Mouse (Mus musculus) c-Kit-positive CD71-positive TER-119-positive erythroid progenitor cells, embryonic 14.5 days (primary cell): ENCODE data around the gene Fam50b.

Experiments
- DNase-seq: peaks from one replicate; pipeline ENCODE4 v3.0.0-alpha.2; 2013; ENCODE audit warnings: low spot score

The Fam50b gene

DNA sequence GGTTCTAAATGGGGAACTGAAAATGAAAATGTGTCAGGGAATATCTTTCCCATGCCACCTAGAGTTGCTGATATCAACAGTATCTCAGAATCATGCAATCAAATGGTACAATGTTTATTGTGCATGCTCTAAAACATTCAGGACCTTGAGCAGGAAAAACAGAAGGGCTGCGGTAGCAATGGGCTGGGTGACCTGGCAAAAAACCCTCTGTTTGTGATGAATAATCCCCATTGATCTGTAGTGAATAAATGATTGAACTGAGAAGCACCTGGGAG, 4.0 kb downstream of the Fam50b start:
- DNase-seq: no peak

DNA sequence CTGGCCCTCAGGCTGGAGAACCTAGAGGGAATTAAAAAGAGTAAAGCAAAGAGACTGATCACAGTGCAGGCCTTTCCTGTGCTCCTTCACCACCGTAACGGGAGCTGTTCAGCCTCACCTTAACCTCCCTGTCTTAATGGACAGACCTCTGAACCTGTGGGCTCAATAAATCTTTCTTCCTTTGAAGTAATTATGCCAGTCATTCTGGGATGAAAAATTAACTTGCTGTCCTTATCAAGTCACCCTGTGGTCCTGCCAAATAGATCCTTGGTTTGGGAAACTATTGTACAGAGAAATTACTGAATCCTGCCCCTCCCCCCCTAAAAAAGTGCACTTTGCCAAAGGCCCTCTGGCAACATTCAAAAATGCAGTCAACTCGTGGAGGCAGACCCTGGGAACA, 4.4 kb downstream of the Fam50b start:
- DNase-seq: no peak

DNA sequence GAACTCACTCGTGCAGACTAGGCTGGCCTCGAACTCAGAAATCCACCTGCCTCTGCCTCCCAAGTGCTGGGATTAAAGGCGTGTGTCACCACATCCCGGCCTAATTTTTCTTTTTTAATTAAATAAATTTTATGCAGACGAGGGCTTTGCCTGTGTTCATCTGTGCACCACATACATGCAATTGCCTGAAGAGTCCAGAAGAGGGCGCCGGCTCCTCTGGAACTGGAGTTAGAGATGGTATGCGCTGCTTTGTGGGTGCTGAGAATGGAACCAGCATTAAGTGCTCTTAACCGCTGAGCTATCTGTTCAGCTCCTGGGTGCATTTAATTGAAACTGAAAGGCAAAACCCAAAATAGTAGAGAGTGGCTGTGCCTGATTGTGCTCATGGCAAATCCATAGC, 6.6 kb downstream of the Fam50b start:
- DNase-seq: peak; percentile 14

DNA sequence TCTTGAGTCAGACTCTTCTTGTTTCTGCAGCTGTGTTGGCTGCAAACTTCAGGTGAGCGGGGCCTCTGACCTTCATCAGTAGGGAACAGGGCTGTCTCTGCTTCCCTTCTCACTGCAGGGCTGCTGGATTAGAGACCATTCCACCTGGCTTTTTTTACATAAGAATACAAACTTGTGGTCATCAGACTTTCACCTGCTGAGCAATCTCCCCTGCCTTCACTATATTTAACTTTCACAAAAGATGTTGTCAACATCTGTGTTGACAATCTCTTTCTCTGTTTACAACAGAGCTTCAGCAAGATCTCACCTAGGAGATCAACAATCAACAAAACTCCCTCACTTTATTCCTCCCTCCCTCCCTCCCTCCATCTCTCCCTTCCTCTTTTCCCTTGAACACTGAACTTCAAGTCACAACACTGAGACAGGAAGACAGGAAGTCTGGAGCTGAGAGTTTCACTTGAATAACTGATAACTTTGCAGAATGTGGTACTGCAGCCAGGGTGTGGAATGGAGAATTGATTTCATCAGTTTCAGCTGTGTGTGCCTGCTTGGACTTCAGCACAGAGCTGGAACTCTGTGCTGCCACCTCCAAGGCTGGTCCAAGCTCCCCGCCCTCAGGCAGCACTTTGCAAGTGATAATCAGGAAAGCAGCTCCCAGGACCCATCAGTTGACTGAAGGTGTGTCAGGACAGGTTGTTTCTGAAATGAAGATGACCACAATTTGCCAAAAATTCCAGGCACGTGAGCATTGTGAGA, 7.3 kb downstream of the Fam50b start:
- no peak for DNase-seq

DNA sequence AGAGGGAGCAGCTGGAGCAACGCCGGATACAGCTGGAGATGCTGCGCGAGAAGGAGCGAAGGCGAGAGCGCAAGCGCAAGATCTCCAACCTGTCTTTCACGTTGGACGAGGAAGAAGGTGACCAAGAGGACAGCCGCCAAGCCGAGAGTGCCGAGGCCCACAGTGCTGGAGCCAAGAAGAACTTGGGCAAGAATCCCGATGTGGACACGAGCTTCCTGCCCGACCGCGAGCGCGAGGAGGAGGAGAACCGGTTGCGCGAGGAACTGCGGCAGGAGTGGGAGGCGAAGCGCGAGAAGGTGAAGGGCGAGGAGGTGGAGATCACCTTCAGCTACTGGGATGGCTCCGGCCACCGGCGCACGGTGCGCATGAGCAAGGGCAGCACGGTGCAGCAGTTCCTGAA, 12.2 kb downstream of the Fam50b start:
- DNase-seq: no peak

DNA sequence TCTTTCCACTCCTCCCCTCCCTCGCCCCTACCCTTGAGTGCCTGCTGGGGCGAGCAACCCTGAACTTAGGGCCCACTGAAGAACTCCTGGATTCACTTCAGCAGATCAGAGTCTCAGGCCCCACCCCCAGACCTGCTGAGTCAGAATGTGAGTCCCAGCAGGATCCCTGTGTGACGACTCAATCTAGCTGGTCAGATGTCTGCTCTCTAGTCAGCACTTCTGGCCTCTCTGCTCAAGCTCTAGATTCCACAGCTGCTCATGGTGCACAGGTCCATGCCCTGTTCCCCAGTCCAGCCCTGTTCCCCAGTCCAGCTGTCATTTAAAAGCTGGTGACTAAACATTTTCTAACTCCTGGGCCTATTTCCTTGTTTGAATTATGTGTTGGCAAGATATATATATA, 13.9 kb downstream of the Fam50b start:
- no peak for DNase-seq

DNA sequence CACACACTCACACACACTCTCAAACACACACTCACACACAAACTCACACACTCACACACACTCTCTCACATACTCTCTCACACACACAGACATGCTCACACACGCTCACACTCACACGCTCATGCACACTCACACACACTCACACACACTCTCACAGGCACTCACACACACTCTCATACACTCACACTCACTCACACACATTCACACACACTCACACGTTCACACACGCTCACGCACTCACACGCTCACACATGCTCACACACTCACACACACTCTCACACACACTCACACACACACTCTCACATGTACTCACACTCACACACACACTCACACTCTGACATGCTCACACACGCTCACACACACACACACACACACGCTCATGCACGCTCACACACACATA, 24.6 kb downstream of the Fam50b start:
- no peak for DNase-seq

DNA sequence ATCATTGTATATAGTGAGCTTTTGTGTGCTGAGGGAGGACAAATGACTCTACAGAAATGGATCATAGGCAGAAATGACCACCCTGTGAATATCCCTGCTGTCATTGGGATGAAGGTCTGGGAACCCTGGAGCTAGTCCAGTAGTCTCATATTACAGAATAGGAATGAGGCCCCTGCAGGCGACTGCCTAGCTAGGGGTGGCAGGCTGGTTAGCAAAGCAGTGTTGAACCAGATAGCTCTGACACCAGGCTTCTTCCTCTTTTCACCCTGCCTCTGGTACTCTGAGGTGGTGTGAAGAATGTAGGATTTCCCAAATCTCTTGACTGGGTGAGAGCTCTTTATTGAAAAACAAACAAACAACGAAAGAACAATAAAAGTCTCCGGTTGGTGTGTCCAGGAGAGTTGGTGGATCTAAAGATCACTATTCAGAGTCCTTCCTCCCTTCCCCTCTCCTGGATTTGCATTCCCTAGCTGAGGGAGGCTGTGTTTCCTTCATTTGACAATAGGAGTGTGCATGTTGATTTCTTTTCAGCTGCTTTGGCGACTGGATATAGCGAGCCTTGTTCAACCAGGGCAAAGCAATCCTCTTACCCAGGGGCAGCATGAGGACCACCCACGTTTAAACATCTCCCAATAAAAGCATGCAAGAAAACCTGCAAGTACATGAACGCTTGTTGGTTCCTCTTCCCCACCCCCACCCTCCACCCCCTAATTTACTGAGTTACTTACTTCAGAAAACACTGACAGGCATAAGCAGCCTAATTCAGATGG, 26.1 kb downstream of the Fam50b start:
- DNase-seq: no peak

DNA sequence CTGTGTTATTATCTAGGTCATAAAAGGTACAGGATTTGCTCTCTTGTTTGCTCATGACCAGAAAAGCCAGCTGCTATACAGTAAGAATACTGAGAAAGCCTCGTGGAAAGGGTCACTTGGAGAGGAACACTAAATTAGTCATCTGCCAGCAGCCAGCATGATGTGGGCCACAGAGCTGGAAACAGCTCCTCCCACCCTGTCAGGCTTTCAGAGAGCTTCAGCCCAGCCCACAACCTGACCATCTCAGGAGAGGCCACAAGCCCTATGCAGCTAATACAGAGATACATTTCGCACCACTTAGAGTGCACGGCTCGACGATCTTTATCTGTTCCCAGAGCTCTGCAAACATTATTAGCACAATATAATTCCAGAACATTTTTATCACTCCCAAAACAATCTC, 27.5 kb downstream of the Fam50b start:
- no peak for DNase-seq

DNA sequence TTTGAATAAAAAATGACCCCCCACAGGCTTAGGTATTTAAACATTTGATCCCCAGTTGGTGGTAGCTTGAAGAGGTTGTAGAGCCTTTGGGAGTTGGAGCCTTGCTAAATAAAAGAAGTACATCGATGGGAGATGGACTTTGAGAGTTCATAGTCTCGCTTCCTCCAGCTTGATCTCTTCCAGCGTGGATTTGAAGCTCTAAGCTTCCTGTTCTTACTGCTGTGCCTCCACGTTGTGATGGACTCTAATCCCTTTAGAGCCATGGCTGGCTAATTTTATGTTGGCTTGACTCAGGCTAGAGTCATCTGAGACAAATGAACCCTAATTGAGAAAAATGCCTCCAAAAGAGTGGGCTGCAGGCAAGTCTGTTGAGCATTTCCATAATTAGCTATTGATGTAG, 28.2 kb downstream of the Fam50b start:
- DNase-seq: no peak

DNA sequence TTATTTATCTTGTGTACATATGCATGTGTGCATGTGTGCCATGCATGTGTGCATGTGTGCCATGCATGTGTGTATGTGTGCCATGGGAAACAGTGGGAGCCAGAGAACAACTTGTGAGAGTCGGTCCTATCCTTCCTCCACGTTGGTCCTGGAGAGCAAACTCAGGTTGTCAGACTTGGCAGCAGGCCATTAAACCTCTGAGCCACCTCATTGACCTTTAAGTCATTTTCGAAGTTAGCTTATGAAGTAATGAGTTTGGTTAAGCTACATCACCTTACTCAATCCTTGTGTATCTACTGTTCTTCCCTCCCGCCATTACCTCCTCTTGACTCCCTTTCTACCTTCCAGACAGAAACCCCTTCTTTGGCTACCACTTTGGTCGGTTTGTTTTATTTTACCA, 30.6 kb downstream of the Fam50b start:
- no peak for DNase-seq

DNA sequence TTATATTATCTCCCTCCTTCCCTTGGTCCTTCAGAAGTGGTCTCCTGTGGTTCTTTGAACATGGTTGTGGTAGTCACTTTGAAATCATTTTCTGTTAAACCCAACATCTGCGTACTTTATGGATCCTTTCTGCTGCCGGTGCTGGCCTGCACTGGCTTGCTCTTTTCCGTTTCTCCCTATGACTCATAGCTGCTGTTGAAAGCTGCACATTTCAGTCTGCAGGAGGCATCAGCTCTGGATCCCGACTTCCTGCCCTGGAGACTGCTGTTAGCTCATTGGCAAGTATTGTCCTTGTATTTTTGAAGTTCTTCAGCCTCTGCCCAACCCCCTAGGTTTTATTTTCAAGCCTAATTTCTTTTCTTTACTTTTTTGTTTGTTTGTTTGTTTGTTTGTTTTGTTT, 31.9 kb downstream of the Fam50b start:
- no peak for DNase-seq

DNA sequence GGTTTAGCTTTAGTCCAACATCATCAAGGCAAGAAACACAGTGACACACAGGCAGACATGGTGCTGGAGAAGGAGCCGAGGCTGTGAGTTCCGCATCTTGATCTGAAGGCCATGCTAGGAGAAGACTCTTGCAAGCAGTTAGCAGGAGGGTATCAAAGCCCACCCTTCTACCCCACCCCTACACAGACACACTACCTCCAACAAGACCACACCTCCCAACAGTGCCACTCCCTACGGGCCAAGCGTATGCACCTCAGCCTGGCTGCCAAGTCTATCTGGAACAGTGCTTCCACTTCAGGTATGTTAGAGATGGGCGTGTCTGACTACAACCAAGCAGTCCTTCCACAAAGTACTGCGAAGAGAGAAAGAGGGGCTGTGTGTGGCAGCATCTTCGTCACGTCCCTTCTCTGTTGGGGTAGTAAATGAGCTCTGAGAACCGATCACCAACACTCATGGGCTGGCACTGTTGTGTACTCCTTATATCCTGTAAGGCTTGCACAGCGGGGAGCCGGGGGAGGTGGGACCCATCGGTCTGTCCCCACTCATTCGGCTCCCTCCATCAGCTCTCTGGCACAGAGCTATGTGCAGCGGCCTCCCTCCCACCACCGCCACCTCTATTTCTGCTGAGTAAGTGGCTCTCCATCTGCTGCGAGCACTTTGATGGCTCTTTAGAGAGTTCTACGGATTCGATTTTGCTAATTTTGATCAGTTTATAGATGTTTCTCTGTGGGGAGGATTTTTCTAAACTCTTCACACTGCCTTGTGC, 33.1 kb downstream of the Fam50b start:
- DNase-seq: no peak

DNA sequence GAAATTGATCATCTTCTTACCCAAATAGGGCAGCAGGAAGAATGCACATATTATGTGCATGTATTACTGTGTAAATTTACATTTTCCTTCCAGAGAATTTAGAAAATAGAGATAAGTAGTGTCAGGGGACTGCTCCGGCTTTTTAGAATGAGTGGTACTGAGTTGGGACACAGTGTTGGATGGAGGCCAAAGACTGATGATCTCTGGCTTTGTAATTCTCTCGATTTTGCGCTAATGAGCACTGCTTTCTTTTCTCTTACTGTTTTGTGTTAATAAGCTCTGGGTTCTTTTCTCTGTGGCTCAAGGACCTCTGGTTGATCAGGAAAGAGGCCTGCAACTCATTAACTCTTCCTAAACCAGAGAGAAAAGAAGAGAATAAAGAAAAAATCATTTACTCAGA, 42.1 kb downstream of the Fam50b start:
- DNase-seq: no peak

DNA sequence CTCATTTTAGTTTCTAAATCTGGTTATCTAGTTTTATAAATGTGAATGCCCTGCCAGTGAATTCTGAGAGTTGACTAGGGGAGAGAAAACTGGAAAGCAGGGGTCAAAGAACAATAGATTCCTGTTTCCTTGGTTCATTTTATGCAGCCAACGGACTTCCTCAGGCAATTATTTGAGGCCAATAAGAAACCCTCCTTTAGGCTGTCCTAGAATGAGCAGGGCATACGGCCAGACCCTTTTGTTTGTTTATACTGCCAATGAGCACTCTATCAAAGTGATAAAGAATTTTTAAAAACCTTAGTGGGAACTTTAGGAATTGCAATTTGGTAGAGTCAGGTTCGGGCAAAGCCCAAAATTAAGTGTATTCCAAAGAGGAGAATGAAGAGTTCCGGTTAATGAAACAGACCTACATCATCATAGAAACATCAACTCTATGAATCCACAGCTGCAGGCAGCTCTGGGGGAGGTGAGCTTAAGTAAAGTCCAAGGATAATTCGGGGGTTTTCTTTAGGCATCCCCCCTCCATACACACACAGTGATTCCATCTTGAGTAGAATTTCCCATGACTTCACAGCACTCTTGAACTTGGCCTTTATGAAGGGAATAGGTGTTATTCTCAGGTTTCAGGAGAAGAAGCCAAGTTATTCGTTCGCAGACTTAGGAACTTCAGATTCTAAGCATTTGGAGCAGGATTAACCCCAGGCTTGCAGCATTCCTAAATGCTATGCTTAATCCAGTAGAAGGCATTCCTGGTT, 46.4 kb downstream of the Fam50b start:
- no peak for DNase-seq

DNA sequence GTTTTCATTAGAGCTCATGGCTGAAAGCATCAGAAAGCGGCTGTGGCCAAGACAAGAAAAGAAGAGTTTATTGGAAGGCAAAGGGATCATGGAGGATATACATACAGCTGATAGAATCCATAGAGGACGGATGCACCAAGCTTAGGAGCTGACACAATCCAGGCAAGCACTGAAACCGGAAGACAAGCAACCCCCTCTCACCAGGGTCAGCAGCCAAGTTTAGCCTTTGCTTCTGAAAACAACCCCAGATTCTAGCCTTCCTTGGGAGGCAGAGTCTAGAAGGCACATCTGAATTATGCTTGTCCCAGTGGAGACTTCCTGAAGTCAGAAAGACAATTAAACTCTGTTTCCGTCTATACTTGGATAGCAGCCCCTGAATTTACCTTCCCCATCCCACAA, 47.0 kb downstream of the Fam50b start:
- DNase-seq: no peak

DNA sequence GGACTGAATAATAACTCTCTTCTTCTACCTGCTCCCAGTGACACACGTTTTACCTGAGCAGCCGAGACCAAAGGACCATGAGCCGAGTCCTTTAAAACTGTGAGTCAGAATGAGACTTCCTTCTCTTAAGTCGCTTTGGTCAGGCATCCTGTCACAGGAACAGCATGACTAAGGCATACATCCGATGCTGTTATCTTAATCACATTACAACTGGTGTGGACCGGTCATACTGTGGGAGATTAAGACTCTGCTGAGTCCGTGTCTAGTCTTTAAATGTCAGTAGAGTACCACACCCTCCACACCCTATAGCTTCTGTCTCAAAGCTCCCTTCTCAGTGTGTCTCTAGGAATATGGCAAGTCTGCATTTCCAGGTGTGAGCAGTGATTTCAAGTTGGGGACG, 50.2 kb downstream of the Fam50b start:
- DNase-seq: peak; percentile 54

DNA sequence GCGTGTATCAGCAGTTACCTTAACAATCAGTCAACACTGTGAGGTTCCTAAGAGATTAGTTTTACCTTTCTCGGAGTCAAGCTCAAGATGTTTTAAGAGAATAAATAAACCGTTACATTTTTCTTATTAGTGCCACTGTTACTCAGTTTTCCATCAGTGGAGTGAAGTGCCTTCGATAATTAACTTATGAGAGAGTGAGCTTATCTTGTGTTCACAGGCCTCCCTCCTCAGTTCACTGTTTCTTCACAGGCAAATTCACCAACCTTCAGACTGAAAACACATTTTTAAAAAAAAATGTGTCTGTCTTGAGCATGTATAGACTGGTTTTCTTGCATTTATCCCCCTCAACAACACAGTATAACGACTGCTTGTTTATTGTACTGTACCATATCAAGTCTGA, 52.0 kb downstream of the Fam50b start:
- peak; percentile 25 for DNase-seq

DNA sequence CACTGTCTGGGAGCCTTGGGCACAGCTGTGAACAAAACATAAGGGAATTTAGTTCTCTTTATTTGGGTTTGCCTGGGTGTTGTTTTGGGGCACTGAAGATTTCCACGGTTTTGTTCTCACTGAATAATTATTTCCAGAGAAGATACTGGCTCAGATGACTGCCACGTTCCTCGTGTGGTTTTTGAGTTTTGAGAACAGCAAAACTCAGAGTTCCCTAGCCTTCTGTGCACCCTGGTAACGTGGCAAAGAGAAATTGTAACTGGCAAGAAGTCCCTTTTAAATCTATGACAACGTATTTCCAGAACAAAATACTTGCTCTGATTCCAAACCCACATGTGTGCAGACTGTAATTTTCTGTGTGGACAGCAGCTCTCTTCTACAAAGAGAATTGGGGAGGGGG, 52.9 kb downstream of the Fam50b start:
- no peak for DNase-seq

DNA sequence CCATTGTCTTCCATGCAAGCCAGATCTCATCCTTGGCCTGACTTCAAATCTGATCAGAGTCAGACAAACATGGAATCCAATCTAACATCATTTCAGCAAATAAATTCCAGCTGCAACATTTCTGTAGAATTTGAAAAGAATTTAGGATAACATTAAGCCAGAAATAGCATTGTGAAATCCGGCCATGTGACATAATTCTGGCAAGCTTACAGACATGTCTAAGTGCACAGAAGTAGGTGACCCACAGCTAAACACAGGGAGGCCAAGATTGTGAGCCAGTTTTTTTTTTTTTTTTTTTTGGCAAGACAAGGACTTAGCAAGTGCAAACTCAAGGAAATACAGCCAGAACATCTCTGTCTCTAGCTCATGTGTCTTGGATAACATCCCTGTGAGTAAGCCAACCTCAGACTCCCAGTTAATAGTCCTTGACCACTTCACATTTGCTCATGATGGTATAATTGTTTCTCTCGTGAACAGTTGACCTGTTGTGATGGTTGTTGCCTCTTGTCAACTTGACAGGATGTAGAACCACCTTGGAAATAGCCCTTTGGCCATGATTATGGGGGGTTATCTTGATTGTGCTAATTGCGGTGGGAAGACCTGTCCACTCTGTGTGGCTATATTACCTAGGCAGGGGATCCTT, 54.6 kb downstream of the Fam50b start:
- no peak for DNase-seq

DNA sequence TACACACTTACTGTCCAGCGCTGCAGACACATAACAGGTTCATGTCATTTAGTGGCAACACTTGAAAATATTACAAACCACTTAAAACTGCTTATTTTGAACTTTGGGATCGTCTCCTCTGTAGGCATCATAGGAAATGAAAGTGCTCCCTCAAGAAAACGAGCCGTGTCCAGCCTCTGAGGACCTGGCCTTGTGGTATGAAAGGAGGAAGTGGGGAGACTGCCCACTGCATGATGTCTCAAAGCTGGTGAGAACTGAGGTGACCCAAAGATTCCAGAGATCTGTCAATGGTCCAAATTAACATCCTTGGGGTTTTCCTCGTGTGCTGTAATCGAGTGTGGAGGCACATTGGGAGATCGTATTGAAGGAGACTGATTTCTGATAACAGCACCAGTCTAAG, 58.4 kb downstream of the Fam50b start:
- DNase-seq: no peak

DNA sequence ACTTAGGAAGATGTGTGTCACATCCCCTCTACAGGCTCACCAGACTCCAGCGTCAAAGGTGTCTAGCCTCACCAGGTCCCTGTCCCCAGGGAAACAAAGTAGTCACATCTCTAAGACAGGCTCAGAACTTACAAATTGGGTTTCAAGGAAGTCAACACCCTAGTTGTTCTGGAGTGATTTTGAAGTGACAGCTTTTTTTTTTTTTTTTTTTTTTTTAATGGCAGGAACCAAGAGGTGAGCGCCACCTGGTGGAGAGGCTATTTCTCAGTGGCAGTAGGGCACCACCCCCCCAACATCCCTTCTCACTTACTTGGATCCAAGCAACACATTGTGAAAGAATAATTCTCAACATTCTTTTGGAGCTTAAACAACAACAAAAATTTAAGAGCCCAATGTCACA, 59.2 kb downstream of the Fam50b start:
- peak; percentile 57 for DNase-seq
